Comparison of ENCODE assay signal across 8 mouse cellular contexts in genomic region chr10:128231146-128231545, GRCm38 (mm10). TPM values are rescaled to one million over a fixed set of nuclear protein-coding genes. Genes with fewer than 3 reads are reported as not detected.
A peak's percentile ranks its signal among the peaks of the same experiment; 100 is the strongest.
DNase-seq lines count a peak whose midpoint lies in the region; ATAC-seq lines count a peak whose summit lies in the region.

No protein-coding gene starts in this region.

- no peak for DNase-seq in liver, embryonic 11.5 days (ENCODE audit: low spot score)
- DNase-seq in liver, result no peak
- no peak for DNase-seq in embryonic facial prominence, embryonic 10.5 days (ENCODE audit: low spot score)
- DNase-seq in cerebellum, adult 11-12 months, result no peak
- DNase-seq in cerebellum, postnatal 10 days, result no peak
- no peak for DNase-seq in frontal cortex, adult 2 months (ENCODE audit: extremely low spot score in 1 of 2, low spot score in 1 of 2)

- no peaks in the 10 kb centered on the region for H3K27me3 ChIP-seq in liver, embryonic 11.5 days (replicated peaks; ENCODE audit: control insufficient read depth, insufficient read depth, low read length)
- no peaks in the 10 kb centered on the region for H3K27me3 ChIP-seq in embryonic facial prominence, embryonic 10.5 days (replicated peaks; ENCODE audit: low read depth, poor library complexity, severe bottlenecking)
- H3K27me3 ChIP-seq in intestine, embryonic 15.5 days (replicated peaks), result no peaks in the 10 kb centered on the region
- H3K27me3 ChIP-seq in neural tube, embryonic 15.5 days (replicated peaks), result no peaks in the 10 kb centered on the region

- 19% methylated on average over 5 of the region's 5 CpGs for WGBS in liver, embryonic 11.5 days
- 21% methylated on average over 5 of the region's 5 CpGs for WGBS in embryonic facial prominence, embryonic 10.5 days
- WGBS in intestine, embryonic 15.5 days, result 5% methylated on average over 5 of the region's 5 CpGs
- WGBS in neural tube, embryonic 15.5 days, result 16% methylated on average over 5 of the region's 5 CpGs

- H3K4me1 ChIP-seq in liver, embryonic 11.5 days (replicated peaks; ENCODE audit: control insufficient read depth, insufficient read depth, low read length), result peaks cover 17% of the 10 kb centered on the region
- peaks cover 45% of the 10 kb centered on the region for H3K4me1 ChIP-seq in embryonic facial prominence, embryonic 10.5 days
- H3K4me1 ChIP-seq in intestine, embryonic 15.5 days (replicated peaks), result peaks cover 5% of the 10 kb centered on the region; the same call in 1 of the 2 replicates
- H3K4me1 ChIP-seq in neural tube, embryonic 15.5 days, result peaks cover 12% of the 10 kb centered on the region

- no peak for ATAC-seq in liver, embryonic 11.5 days (replicated peaks; ENCODE audit: low FRiP score)
- no peak for ATAC-seq in intestine, embryonic 15.5 days
- no peak for ATAC-seq in neural tube, embryonic 15.5 days (ENCODE audit: low FRiP score)

- H3K9ac ChIP-seq in liver, embryonic 11.5 days (ENCODE audit: low read depth, low read length), result peak overlapping the region; percentile 97
- peak overlapping the region; percentile 65; the same call in 1 of the 2 replicates for H3K9ac ChIP-seq in intestine, embryonic 15.5 days
- H3K9ac ChIP-seq in neural tube, embryonic 15.5 days (replicated peaks), result 0 out of 2 replicates have a peak overlapping the region, but pooled peaks have one; percentile 79

- peaks cover 2% of the 10 kb centered on the region; the same call in 1 of the 2 replicates for H3K36me3 ChIP-seq in liver, embryonic 11.5 days (ENCODE audit: control insufficient read depth, insufficient read depth, low read length)
- H3K36me3 ChIP-seq in embryonic facial prominence, embryonic 10.5 days (replicated peaks), result peaks cover 19% of the 10 kb centered on the region
- H3K36me3 ChIP-seq in intestine, embryonic 15.5 days, result 0 out of 2 replicates have a peak, but pooled peaks cover 4% of the 10 kb centered on the region
- H3K36me3 ChIP-seq in neural tube, embryonic 15.5 days, result no peaks in the 10 kb centered on the region

- H3K4me2 ChIP-seq in liver, embryonic 11.5 days, result peak overlapping the region; percentile 68
- H3K4me2 ChIP-seq in intestine, embryonic 15.5 days (replicated peaks), result peak overlapping the region; percentile 62
- peak overlapping the region; percentile 73 for H3K4me2 ChIP-seq in neural tube, embryonic 15.5 days

- no peaks in the 10 kb centered on the region for H3K9me3 ChIP-seq in liver, embryonic 11.5 days (ENCODE audit: control insufficient read depth, low read length)
- H3K9me3 ChIP-seq in embryonic facial prominence, embryonic 10.5 days, result no peaks in the 10 kb centered on the region
- H3K9me3 ChIP-seq in intestine, embryonic 15.5 days, result no peaks in the 10 kb centered on the region
- H3K9me3 ChIP-seq in neural tube, embryonic 15.5 days (replicated peaks), result no peaks in the 10 kb centered on the region

- H3K4me3 ChIP-seq in liver, embryonic 11.5 days (ENCODE audit: low read depth, low read length), result peak overlapping the region; percentile 72
- peak overlapping the region; percentile 92 for H3K4me3 ChIP-seq in embryonic facial prominence, embryonic 10.5 days
- peak overlapping the region; percentile 81 for H3K4me3 ChIP-seq in intestine, embryonic 15.5 days (replicated peaks)
- H3K4me3 ChIP-seq in neural tube, embryonic 15.5 days (replicated peaks), result peak overlapping the region; percentile 88

- H3K27ac ChIP-seq in liver, embryonic 11.5 days (ENCODE audit: low read depth, low read length), result peak overlapping the region; percentile 90
- peak overlapping the region; percentile 100 for H3K27ac ChIP-seq in embryonic facial prominence, embryonic 10.5 days (replicated peaks)
- H3K27ac ChIP-seq in intestine, embryonic 15.5 days, result peak overlapping the region; percentile 90
- no peak overlapping the region; the same call in 1 of the 2 replicates for H3K27ac ChIP-seq in neural tube, embryonic 15.5 days (replicated peaks)

RNA-seq across cellular contexts. Expression of gene Timeless, which starts 0.7 kb away (rescaled TPM):
- 67.5 and 71.2 TPM in 2 replicates for polyA plus RNA-seq in liver, embryonic 11.5 days (2014; fragmentation: Nextera tagmentation; extraction: Ambion mirVana)
- 95.9 and 103 TPM in 2 replicates for polyA plus RNA-seq in embryonic facial prominence, embryonic 10.5 days (2016; fragmentation: Nextera tagmentation; extraction: Ambion mirVana)
- 40.8 and 41.3 TPM in 2 replicates for polyA plus RNA-seq in intestine, embryonic 15.5 days (2015; fragmentation: Nextera tagmentation; extraction: Ambion mirVana)
- 20.0 and 25.1 TPM in 2 replicates for polyA plus RNA-seq in neural tube, embryonic 15.5 days (2015; fragmentation: Nextera tagmentation; extraction: Ambion mirVana)
- polyA plus RNA-seq in frontal cortex, adult 2 months (2012; rRNA removed), result 5.1 and 5.3 TPM in 2 replicates

RNA-seq across cellular contexts. Expression of gene Mip, which starts 5.5 kb away (rescaled TPM):
- 0.08 TPM in 1 of 2 replicates, not detected in the other for polyA plus RNA-seq in liver, embryonic 11.5 days (2014; fragmentation: Nextera tagmentation; extraction: Ambion mirVana)
- not detected in 2 replicates for polyA plus RNA-seq in embryonic facial prominence, embryonic 10.5 days (2016; fragmentation: Nextera tagmentation; extraction: Ambion mirVana)
- polyA plus RNA-seq in intestine, embryonic 15.5 days (2015; fragmentation: Nextera tagmentation; extraction: Ambion mirVana), result 0.19 TPM in 1 of 2 replicates, not detected in the other
- polyA plus RNA-seq in neural tube, embryonic 15.5 days (2015; fragmentation: Nextera tagmentation; extraction: Ambion mirVana), result not detected in 2 replicates
- polyA plus RNA-seq in frontal cortex, adult 2 months (2012; rRNA removed), result not detected in 2 replicates

RNA-seq across cellular contexts. Expression of gene Spryd4, which starts 19.5 kb away (rescaled TPM):
- polyA plus RNA-seq in liver, embryonic 11.5 days (2014; fragmentation: Nextera tagmentation; extraction: Ambion mirVana), result 32.4 and 37.4 TPM in 2 replicates
- polyA plus RNA-seq in embryonic facial prominence, embryonic 10.5 days (2016; fragmentation: Nextera tagmentation; extraction: Ambion mirVana), result 31.3 and 31.8 TPM in 2 replicates
- 34.8 and 35.9 TPM in 2 replicates for polyA plus RNA-seq in intestine, embryonic 15.5 days (2015; fragmentation: Nextera tagmentation; extraction: Ambion mirVana)
- 25.5 and 25.9 TPM in 2 replicates for polyA plus RNA-seq in neural tube, embryonic 15.5 days (2015; fragmentation: Nextera tagmentation; extraction: Ambion mirVana)
- polyA plus RNA-seq in frontal cortex, adult 2 months (2012; rRNA removed), result 9.8 and 10.4 TPM in 2 replicates

RNA-seq across cellular contexts. Expression of gene Apon, which starts 22.8 kb away (rescaled TPM):
- 0.43 and 0.92 TPM in 2 replicates for polyA plus RNA-seq in liver, embryonic 11.5 days (2014; fragmentation: Nextera tagmentation; extraction: Ambion mirVana)
- polyA plus RNA-seq in embryonic facial prominence, embryonic 10.5 days (2016; fragmentation: Nextera tagmentation; extraction: Ambion mirVana), result 0.49 and 0.69 TPM in 2 replicates
- 0.26 and 0.35 TPM in 2 replicates for polyA plus RNA-seq in intestine, embryonic 15.5 days (2015; fragmentation: Nextera tagmentation; extraction: Ambion mirVana)
- polyA plus RNA-seq in neural tube, embryonic 15.5 days (2015; fragmentation: Nextera tagmentation; extraction: Ambion mirVana), result not detected in 2 replicates
- not detected in 2 replicates for polyA plus RNA-seq in frontal cortex, adult 2 months (2012; rRNA removed)

RNA-seq across cellular contexts. Expression of gene Gls2, which starts 36.9 kb away (rescaled TPM):
- polyA plus RNA-seq in liver, embryonic 11.5 days (2014; fragmentation: Nextera tagmentation; extraction: Ambion mirVana), result 3.1 and 3.4 TPM in 2 replicates
- polyA plus RNA-seq in embryonic facial prominence, embryonic 10.5 days (2016; fragmentation: Nextera tagmentation; extraction: Ambion mirVana), result 1.4 and 1.5 TPM in 2 replicates
- 1.8 and 3.3 TPM in 2 replicates for polyA plus RNA-seq in intestine, embryonic 15.5 days (2015; fragmentation: Nextera tagmentation; extraction: Ambion mirVana)
- 2.4 and 2.8 TPM in 2 replicates for polyA plus RNA-seq in neural tube, embryonic 15.5 days (2015; fragmentation: Nextera tagmentation; extraction: Ambion mirVana)
- polyA plus RNA-seq in frontal cortex, adult 2 months (2012; rRNA removed), result 37.6 and 39.4 TPM in 2 replicates
